Mouse (Mus musculus) cerebellum, adult 11-12 months (tissue): ENCODE measurements around the gene Theg.

Experiments used
- DNase-seq: peaks from one replicate; pipeline ENCODE4 v3.0.0; 2022

The Theg gene

DNA sequence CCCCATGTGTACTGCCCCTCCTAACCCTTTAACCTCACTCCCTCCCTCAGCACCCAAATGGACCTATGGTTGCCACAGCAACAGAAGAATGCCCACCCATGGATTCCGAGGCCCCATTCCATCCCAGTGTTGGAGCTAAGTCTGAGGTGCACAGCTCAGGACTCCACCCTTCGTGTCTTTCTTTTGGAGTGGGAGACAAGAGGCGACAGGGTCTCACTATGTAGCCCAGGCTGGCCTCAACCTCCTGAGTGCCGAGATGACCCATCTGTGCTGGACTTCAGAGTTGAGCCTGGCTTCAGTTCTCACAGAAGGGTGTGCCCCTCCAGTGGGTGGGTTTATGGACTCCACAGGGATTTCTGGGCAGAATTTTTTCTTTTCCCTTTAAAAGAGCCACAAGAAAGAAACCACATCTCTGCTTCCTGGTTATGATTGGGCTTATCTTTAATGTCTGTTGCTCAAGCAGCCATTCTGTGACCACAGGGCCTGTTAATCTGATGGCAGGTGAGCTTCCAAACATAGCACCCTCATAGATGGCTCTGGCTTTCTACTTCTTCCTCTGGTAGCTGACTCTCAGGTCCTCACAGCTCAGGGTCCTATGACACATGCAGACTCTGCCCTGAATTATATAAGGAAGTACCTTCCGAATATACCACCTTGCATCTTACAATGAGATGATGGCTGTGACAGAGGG is at the start of gene Theg:
TSS of gene Theg (minus strand) at position 271 of the 691 bp plus-strand sequence.
- DNase-seq = no peak

DNA sequence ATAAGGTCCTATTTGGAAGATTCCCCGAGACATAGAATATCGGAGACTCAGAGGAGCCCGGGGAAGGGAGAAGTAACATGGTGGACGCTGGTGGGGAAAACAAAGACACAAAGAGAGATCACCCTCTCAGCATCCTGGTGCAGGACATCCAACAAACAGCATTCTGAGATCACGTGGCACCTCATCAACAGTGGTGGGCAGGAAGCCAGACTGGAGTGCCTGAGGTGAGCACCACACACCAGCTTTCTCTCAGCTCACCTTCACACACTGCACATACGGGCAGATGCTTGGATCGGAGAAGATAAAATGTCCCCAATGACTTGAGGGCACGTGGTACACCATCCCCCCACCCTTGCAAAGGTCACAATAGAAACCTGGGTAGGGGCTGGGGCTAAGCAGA is 49.2 kb upstream of the Theg start:
- peak; percentile 60 for DNase-seq

DNA sequence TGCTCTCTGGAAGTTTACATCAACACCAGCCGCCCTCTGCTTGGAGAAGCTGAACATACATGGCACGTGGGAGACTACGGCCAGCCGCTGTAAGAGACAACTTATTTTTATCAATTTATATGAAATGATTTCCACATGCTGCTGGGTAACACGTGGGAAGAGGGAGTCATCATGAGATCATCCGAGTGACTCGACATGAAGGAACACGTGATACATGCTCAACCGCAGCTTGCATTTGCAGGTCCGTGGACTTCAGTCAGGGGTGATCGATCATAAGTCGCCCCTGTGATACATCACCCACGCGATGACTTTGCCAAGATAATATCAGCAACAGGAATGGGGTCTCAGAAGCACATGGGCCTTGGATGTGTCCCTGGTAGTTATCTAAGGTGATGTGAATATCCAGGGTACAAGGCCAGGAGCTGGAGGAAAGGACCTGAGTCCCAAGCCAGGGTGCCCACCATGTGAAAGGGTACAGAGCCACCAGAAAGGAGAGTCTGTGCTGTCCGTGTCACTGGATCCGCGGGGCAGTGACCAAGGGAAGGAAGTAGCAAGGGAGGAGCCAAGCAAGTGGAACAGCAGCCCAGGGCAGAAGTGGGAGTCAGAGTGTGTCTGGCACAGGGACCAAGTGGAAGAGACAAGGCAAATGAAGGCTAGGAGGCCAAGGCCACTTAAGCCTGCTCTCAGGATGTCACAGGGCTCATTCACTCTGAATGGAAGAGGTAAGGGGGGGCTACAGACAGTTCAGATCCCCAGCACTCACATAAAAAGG is 46.1 kb upstream of the Theg start:
- DNase-seq = no peak

DNA sequence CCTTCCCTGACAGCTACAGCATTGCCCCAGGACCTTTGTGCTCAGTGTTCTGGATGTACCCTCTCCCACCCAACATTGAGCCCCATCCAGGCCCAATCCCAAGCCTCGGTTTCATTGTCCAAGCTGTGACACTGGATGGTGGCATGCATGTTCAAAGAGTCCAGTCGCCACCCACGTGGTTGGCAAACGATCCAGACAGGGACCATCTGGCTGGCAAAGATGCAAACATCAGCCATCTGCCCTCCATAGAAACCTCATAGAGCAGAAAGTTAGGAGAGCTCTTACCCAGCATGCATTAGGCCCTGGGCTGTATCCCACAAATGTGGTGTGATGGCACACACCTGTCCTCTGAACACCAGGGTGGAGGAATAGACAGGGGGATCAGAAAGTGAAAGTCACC is 44.3 kb upstream of the Theg start:
- DNase-seq = no peak

DNA sequence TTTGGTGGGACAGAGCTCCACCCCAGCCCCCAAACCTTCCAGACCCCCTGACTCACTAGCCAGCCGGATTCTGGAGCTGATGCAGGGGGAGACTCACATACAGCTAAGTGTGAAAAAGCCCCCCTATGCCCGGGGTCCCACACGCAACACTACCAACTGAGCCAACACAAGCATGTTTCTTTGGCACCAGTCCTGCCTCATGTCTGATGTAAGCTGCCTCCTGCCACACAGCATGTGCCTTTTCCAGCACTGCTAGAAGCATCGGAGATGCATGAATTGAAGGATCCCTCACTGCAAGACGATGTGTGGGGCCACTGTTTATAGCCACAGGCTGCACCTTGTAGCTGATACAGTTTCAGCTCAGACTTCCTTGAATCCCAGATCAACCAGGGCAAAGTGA is 41.2 kb upstream of the Theg start:
- DNase-seq = no peak

DNA sequence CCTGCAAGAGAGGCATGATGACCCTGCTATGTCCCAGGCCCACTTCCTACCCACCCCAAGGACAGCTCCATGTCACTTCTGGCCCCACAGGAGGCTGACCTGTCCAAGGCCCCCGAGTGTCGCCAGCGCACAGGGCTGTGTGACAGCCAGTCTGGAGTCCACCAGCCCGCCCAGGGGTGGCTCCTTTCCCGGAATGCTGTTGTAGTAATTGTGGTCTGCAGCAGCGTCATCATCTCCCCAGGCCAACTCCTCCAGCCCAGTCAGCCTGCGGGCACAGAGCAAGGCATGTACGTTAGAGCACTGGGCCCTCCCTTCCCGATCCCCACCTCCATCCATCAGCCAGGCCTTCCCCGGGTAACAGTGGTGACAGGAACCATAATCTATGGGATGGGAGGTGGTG is 39.0 kb upstream of the Theg start:
- DNase-seq = no peak

DNA sequence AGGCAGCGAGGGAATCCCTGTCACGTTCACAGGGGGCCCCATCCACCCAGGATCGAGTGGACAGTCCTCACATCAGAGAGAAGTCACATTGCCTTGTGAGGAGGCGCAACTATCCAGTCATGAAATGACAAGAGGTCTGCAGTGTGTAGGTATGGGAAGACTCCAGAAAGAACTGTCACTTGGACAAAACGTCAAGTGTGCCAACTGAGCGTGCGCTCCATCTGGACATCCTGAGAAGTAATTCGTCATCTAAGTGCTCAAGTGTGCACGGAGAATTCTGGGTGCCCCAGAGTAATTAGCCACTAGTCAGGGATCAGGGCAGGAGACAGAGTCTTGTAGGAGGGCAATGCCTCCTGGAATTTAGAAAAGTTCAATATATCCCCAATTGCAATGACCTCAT is 38.3 kb upstream of the Theg start:
- no peak for DNase-seq

DNA sequence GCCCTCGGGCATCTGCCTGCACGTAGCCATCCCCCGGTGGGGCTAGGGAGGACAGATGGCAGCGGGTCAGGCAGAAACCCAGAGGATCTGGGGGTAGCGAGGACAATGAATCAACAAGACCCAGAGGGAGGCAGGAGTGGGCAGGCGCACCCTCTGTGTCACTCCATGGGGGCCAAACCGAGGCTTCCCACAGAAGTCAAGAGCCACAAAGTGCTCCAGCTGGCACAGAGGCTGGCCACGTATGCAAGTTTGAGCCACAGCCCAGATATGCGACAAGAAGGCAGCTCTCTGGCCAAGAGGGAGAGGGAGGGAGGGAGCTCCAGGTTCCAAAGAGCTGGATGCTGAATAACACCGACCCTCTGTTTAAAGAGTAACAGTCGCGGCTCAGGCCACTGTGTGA is 36.8 kb upstream of the Theg start:
- no peak for DNase-seq

DNA sequence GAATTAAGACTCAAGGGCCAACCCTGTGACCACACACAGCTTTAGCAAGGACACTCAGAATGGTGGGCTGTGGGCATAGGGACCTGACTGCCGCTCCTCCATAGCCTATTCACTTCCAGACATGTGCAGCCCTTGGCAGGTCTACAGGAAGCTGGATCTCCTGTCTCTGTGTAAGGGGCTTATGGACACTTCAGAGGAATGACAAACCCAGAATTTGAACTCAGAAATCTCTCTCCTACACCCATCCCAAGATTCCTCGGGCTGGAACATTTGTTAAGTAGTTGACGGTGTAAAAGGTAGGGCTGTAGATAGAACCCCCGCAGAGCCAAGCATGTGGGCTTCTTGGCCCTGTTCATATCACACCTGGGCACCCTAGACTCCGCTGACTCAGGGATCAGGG is 29.2 kb upstream of the Theg start:
- DNase-seq = no peak

DNA sequence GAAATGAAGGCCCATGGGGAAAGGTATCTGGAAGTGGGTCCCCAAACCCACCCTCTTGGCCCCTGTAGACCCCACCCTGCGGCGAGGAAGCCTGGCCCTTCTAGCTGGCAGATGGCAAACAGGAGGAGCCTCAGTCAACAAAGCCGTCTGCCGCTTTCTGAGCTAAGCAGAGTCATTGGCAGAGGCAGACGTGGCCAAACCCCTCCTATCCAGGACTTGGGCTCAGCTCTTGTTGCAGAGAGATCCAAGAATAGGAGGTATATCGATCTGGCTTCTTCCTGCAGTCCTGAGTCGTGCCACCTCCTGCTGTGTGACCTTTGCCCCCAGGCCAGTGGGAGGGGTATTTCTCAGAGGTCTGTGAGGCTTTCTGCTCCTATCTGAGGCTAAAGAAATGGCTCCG is 28.7 kb upstream of the Theg start:
- peak; percentile 61 for DNase-seq

DNA sequence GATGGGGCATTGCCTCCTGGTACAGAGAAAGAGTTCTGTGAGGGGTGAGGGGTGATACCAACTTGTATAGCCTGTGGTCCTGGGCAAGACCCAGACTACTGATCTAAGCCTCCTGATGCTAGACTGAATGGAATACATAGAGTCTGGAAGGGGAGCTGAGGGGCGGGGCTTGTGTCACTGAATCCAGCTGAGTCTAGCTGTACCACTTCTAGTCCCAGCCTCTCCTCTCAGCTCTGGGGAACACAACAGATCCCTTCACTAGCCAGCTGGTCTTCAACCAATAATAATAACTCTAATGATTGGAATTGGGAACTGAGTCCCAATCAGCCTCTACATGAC is 27.1 kb upstream of the Theg start:
- no peak for DNase-seq

DNA sequence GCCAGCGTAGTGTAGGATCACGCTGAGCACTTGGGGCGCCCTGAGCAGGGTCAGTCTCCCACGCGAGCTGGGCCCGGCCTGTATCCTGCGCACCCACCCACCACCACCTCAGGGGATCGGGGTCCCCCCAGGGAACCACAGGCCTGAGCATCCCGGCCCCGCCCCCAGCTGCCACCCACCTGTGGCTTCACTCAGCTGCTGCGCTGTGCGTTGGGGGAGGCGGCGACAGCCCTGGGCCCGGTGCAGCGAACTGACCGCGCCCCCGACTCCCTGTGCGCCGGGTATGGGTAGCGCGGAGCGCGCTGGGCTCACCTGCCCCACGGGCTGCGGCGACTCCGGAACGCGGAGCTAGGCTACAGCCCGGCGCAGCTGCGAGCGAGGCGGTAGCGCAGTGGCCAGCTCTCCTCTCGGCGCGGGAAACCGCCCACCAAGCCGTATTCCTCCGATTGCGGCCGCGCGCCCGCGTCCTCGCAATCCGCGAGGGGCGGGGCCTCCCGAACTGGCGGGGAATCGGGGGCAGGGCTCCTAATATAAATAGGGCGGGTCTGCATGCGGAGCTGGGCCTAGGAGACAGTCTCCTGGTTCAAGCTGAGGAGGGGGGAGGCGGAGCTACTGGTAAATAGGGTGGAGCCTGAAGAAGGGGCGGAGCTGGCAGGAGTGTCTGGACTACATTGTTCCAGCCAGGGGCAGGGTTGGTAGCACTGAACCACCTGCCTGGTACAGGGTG is 26.6 kb upstream of the Theg start, which contains the start of gene C2cd4c:
TSS of gene C2cd4c (minus strand) at position 448 of the 727 bp plus-strand sequence.
- DNase-seq = peak; percentile 81

DNA sequence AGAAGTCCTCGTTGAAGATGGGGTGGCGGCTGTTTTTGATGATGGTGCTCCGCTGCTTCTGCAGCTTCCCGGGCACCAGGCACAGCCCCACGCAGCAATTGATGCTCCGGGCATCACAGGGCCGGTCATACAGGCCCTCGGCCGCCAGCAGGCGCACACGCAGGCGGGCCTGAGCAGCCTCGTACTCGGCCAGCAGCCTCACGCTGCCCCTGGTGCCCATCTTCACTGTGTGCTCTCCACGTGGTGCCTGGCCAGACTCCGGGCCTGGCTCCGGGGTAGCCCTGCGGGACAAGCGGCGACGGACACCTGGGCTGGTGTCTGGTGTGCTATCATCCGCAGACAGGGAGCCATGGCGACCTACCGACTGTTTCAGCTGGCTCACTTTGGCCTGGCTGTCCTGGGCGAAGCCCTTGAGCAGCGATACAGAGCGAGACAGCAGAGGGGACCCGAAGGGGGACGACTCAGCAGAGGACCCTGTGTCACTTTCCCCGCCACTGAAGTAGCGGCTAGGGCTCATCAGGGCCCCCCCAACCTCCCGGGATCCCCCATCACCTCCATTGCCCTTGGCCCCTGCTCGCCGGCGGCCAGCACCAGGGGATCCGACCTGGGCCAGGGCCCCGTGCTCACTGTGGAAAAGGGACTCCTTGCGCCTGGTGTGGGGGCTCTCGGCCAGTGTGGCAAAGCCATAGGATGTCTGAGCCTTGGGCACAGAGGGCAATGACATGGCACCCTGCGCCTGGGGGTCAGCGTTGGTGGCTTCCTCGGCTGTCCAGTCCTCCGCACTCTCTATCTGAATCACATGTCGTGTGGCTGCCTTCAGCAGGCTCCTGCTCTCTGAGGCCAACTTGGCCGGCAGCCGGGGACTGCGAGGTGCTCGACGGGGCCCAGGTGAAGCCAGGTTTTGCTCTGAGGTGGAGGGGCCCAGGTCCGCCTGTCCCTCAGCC is 25.3 kb upstream of the Theg start:
- peak; percentile 40 for DNase-seq

DNA sequence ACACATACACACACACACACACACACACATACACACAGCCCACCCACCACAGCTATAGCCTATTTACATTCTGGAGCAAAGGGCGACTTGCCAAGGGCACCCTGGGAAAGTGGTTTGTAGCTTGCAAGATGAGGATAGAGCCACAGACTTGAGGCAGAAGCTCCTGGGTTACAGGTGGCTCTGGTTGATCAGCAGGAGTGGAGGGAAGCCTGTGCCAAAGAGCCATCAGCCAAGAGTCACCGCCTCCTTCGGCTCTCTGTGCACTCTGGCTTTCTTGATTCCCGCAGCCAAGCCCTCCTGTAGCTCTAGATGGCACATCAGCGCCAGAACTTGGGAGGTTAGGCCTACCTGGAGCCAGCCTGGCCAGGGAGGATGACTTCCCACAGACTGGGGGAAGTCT is 24.2 kb upstream of the Theg start:
- peak; percentile 38 for DNase-seq

DNA sequence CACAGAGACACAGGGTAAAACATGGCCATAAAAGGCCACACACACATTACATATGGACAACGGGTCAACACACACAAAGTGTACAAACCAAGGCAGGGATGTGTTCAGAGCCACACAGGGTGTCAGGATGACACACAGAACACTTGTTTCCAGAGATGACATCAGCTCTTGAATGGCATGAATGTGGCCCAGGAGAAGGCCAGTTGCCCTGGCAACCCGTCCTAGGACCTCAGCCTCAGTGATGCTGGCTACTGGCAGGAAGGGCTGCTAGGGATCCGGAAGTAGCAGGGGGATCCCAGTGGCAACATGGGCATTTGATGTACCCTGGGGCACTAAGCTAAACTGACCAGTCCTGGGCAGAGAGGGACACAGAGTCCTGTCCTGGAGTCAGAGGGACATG is 22.1 kb upstream of the Theg start:
- no peak for DNase-seq

DNA sequence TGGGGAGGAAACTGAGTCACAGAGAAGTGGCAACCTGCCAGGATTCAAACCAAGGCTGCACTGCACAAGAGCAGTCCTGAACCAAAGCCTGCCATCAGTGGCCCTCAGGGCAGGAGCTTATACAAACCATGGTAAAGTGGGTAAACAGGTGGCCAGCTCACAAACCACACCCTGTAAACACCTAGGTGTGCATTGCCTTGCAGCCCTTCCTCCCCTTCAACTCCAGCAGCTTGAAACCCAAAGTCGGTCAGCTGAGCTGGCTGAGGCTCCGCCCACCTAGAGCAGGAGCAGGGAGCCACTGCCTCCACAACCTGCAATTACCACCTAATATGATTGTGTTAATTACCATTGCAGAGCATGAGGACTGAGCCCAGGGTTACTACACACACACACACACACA is 20.8 kb upstream of the Theg start:
- no peak for DNase-seq

DNA sequence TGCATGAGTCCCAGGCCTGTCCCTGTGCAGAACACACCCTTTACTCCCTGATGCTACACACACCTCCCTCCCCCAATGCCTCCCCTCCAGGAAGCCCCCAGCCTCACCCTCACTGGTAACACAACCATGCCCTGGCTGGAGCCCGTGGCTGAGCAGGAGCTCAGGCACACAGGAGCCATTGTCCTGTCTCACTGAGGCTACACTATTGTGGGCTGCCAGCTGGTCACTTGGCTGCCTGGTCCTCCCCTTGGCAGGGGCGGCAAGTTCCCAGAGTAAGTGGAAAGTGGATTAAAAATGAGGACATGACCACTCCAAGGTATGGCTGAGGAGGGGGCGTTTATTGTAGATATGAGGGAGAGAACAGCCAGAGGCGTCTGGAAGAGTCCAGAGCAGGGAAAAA is 19.4 kb upstream of the Theg start:
- no peak for DNase-seq

DNA sequence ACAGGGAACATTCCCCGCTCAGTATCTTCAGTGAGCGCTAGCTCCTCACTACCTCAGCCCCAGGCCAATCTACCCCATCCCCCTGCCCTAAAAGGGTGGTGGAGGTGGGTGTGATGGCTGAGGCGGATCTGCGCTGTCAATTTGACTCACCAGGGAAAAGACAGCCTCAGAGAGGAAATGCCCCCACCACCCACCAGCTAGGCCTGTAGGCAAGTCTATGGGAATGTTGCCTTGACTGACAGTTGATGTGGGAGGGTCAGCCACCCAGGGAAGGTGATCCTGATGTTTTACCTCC is 10.8 kb upstream of the Theg start:
- DNase-seq = no peak

DNA sequence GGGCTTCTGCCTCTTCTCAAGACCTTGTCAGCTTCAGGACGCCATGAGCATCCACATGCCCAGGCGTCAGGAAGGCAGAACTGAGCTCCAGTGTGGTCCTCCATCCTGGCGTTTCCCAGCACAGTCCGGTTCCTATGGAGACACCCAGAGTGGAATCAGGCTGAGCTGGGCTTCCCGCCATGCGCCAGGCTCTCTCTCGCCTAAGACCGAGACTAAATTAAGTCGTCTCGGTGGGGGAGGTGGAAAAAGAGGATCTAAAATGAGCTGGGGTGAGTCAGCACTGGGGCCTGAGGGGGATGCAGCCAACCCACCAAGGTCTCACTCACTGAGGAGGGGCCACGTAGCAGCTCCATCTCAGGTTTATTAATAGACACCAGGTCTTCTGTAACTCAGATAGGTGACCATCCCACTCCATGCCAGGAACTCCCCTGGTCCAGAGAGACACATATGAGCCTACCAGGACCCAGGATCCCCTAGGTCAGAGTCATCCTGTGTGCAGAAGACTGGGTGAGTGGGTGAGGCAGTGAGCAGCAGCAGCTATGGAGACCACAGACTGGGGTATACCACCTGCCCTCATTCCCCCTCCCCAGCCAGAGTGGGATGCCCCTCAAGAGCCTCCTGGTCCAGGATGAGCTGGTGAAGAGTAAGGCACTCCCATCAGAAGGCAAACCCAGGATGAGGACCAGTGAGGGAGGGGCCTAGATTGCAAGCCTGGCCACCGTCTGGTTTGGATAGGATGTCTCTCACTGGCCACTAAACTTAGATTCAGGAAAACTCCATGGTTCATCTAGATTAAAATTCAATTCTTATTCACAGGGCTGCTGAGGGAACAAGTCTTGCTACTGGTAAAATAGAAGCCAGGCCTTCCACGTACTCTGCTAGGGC is 10.2 kb upstream of the Theg start:
- DNase-seq = no peak

DNA sequence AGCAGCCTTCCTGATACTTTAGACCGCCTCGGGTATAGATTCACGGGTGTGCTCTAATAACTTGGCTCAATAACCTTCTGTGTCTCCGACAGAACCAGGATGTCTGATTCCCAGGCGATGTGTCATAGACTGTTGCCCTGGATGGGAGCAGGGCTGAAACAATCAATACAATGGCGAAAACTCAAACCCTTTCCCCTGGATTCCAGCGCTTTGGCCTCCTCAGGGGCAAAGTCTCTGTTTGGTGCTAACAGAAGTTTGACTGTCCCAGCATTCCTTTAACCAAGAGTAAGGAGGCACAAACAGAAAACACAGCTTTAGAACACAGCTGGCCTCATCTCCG is 8.4 kb upstream of the Theg start:
- no peak for DNase-seq

DNA sequence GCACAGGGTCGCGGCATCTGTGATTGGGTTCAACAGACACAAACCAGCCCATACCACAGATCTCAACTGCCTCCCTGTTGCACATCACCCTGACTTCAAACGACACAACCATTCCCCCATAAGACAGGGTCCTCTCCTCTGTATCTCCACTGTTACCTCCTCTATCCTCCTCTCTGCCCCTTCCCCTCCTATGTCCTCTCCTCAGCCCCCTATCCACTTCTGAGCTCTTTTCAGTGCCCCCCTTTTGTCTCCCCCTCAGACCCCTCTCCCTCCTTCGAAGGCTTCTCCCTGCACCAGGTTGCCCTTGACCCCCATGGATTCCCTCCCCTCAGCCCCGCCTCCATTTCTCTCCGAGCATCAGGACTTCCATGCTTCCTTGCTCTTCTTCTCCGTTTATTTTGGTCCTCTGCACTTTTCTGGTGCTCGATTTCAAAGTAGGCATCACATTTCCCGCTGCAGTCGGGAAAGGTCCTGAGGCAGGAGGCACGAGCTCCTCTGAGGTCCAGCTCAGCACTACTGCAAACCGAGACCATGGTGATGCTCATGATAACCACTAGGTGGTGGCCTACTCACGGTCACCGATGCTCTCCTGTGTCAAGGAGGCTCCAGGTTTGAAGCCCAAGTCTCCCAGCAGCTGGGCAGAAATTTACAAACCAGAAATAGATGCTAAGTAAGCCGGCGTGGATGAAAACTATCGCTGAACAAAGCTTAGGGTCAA is 7.9 kb upstream of the Theg start:
- peak; percentile 60 for DNase-seq

DNA sequence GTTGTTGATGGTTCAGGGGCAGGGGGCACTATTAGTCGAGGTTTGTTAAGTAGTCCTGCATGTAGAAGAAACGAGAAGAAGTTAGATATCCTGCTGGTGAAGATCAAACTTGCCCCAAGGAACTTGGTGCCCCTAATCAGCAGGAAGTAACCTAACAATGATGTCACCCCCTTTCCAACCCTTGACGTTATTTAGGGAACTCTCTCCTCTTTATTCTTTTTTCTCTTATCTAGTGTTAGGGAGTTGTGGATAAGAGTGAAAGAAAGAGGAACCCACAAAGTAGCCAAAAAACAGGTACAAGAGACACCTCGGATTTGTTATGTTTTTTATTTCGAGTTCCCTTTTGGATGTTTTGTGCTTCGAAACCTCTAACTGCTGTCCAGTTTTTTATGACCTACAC is 7.0 kb upstream of the Theg start:
- no peak for DNase-seq
